In genomic region chr1:120327714-120328113, GRCm38 (mm10) we compare ENCODE assay signal across 10 mouse cellular contexts. TPM values are rescaled to one million over a fixed set of nuclear protein-coding genes. Genes with fewer than 3 reads are reported as not detected.
DNase-seq lines count a peak whose midpoint lies in the region; ATAC-seq and TF ChIP-seq lines count a peak whose summit lies in the region.
"Had no signal": no experiment of that assay in that cellular context is flagged by ENCODE, and none has a peak within 500 bp of the region (broad histone marks: within the 10 kb centered on the region; RNA-seq: fewer than 3 reads in every experiment).

No protein-coding gene starts in this region.

- TF ChIP-seq CTCF in E14TG2a.4 (conservative IDR thresholded peaks at IDR 0.05; ENCODE audit: low read length), result peak; percentile 97

- no peaks in the 10 kb centered on the region for H3K36me3 ChIP-seq in intestine, embryonic 14.5 days (ENCODE audit: control insufficient read depth, insufficient read depth, low read length)
- no peaks in the 10 kb centered on the region for H3K36me3 ChIP-seq in intestine, embryonic 15.5 days
- no peaks in the 10 kb centered on the region for H3K36me3 ChIP-seq in E14TG2a.4 (ENCODE audit: insufficient read depth, low read length)
- H3K36me3 ChIP-seq in embryonic facial prominence, embryonic 10.5 days (replicated peaks), result no peaks in the 10 kb centered on the region

- H3K4me3 ChIP-seq in intestine, embryonic 14.5 days (ENCODE audit: low read depth, low read length), result no peak overlapping the region
- no peak overlapping the region for H3K4me3 ChIP-seq in intestine, embryonic 15.5 days (replicated peaks)
- no peak overlapping the region for H3K4me3 ChIP-seq in E14TG2a.4 (replicated peaks; ENCODE audit: low read length)
- H3K4me3 ChIP-seq in embryonic facial prominence, embryonic 10.5 days, result no peak overlapping the region
- H3K4me3 ChIP-seq: erythroblast, embryonic 14.5 days had no signal

- H3K9ac ChIP-seq in intestine, embryonic 14.5 days (ENCODE audit: low read length), result no peak overlapping the region
- no peak overlapping the region for H3K9ac ChIP-seq in intestine, embryonic 15.5 days

- H3K27me3 ChIP-seq in intestine, embryonic 14.5 days (replicated peaks; ENCODE audit: control insufficient read depth, insufficient read depth, low read length), result no peaks in the 10 kb centered on the region
- no peaks in the 10 kb centered on the region for H3K27me3 ChIP-seq in intestine, embryonic 15.5 days (replicated peaks)
- H3K27me3 ChIP-seq in E14TG2a.4 (ENCODE audit: insufficient read depth, low read length), result peaks cover 15% of the 10 kb centered on the region
- no peaks in the 10 kb centered on the region for H3K27me3 ChIP-seq in embryonic facial prominence, embryonic 10.5 days (replicated peaks; ENCODE audit: low read depth, poor library complexity, severe bottlenecking)

- DNase-seq in intestine, embryonic 14.5 days (ENCODE audit: low spot score), result peak; percentile 74
- peak; percentile 59 for DNase-seq in adrenal gland, postnatal 25 days
- peak; percentile 69 for DNase-seq in embryonic facial prominence, embryonic 10.5 days (ENCODE audit: low spot score)
- DNase-seq in layer of hippocampus, postnatal 10 days (ENCODE audit: low spot score in 2 of 2), result peak; percentile 61 to 72
- peak; percentile 73 for DNase-seq in mesoderm, embryonic 11.5 days (ENCODE audit: low read depth, low spot score)
- peak; percentile 57 for DNase-seq in thymus, postnatal 4 days

- no peak overlapping the region for H3K4me2 ChIP-seq in intestine, embryonic 14.5 days (ENCODE audit: low read length)
- no peak overlapping the region for H3K4me2 ChIP-seq in intestine, embryonic 15.5 days (replicated peaks)

- WGBS in intestine, embryonic 14.5 days, result 17% methylated on average over 6 of the region's 6 CpGs
- 15% methylated on average over 6 of the region's 6 CpGs for WGBS in intestine, embryonic 15.5 days
- WGBS in embryonic facial prominence, embryonic 10.5 days, result 14% methylated on average over 6 of the region's 6 CpGs

- H3K27ac ChIP-seq in intestine, embryonic 14.5 days (ENCODE audit: low read depth), result no peak overlapping the region
- no peak overlapping the region for H3K27ac ChIP-seq in intestine, embryonic 15.5 days
- H3K27ac ChIP-seq in embryonic facial prominence, embryonic 10.5 days (replicated peaks), result no peak overlapping the region

- ATAC-seq in intestine, embryonic 14.5 days (replicated peaks; ENCODE audit: low FRiP score, low TSS enrichment, low read depth), result no peak
- ATAC-seq in intestine, embryonic 15.5 days, result no peak

- no peaks in the 10 kb centered on the region for H3K9me3 ChIP-seq in intestine, embryonic 14.5 days (ENCODE audit: control insufficient read depth, low read length)
- no peaks in the 10 kb centered on the region for H3K9me3 ChIP-seq in intestine, embryonic 15.5 days
- H3K9me3 ChIP-seq in E14TG2a.4 (ENCODE audit: low read length), result no peaks in the 10 kb centered on the region
- H3K9me3 ChIP-seq in embryonic facial prominence, embryonic 10.5 days, result no peaks in the 10 kb centered on the region

- H3K4me1 ChIP-seq in intestine, embryonic 14.5 days (replicated peaks; ENCODE audit: control insufficient read depth, insufficient read depth, low read length), result no peaks in the 10 kb centered on the region
- no peaks in the 10 kb centered on the region for H3K4me1 ChIP-seq in intestine, embryonic 15.5 days (replicated peaks)
- no peaks in the 10 kb centered on the region for H3K4me1 ChIP-seq in E14TG2a.4 (replicated peaks; ENCODE audit: low read depth, low read length)
- no peaks in the 10 kb centered on the region for H3K4me1 ChIP-seq in embryonic facial prominence, embryonic 10.5 days

RNA-seq across cellular contexts. Expression of gene C1ql2, which starts 12.7 kb away (rescaled TPM):
- polyA plus RNA-seq in intestine, embryonic 14.5 days (2014; fragmentation: Nextera tagmentation; extraction: Ambion mirVana), result not detected in 2 replicates
- 0.08 TPM in 1 of 2 replicates, not detected in the other for polyA plus RNA-seq in intestine, embryonic 15.5 days (2015; fragmentation: Nextera tagmentation; extraction: Ambion mirVana)
- total RNA-seq in adrenal gland, postnatal 25 days (2021), result not detected in 2 replicates
- polyA plus RNA-seq in embryonic facial prominence, embryonic 10.5 days (2016; fragmentation: Nextera tagmentation; extraction: Ambion mirVana), result 0.14 and 0.24 TPM in 2 replicates
- total RNA-seq in layer of hippocampus, postnatal 10 days (2021), result 10 to 100 TPM; 21.3 to 22.5 TPM
- polyA plus RNA-seq: erythroblast, embryonic 14.5 days; liver, embryonic 16.5 days had no signal

RNA-seq across cellular contexts. Expression of gene Steap3, which starts 55.2 kb away (rescaled TPM):
- polyA plus RNA-seq in intestine, embryonic 14.5 days (2014; fragmentation: Nextera tagmentation; extraction: Ambion mirVana), result 2.6 and 3.1 TPM in 2 replicates
- polyA plus RNA-seq in intestine, embryonic 15.5 days (2015; fragmentation: Nextera tagmentation; extraction: Ambion mirVana), result 3.0 and 3.4 TPM in 2 replicates
- total RNA-seq in adrenal gland, postnatal 25 days (2021), result 28.9 and 48.9 TPM in 2 replicates
- polyA plus RNA-seq in embryonic facial prominence, embryonic 10.5 days (2016; fragmentation: Nextera tagmentation; extraction: Ambion mirVana), result 2.6 and 3.6 TPM in 2 replicates
- total RNA-seq in layer of hippocampus, postnatal 10 days (2021), result 1 to 10 TPM; 7.9 to 8.9 TPM
